Mouse (Mus musculus) hindbrain, embryonic 16.5 days (tissue): ENCODE results near the gene Klf12. TPM values are rescaled to one million over a fixed set of nuclear protein-coding genes. Genes with fewer than 3 reads are reported as not detected.

ENCODE experiments used
- ATAC-seq: fragments of 200-750 bp; cut with Nextera tagmentation; 2 replicates; pipeline ENCODE4 v1.8.0; 2017; ENCODE audit warnings: moderate TSS enrichment, moderate library complexity
- H3K27ac ChIP-seq: fragments of 300-500 bp; sonication (generic); 2 replicates; pipeline ENCODE4 v1.5.1; 2014; ENCODE audit warnings: low read depth, mild to moderate bottlenecking, control low read depth, low read length, moderate library complexity
- H3K27me3 ChIP-seq: fragments of 300-500 bp; sonication (generic); replicated peaks from 2 replicates; pipeline ENCODE4 v1.6.1; 2014; ENCODE audit warnings: low read length; ENCODE audit not compliant: control insufficient read depth, insufficient read depth
- H3K36me3 ChIP-seq: fragments of 300-500 bp; sonication (generic); 2 replicates; pipeline ENCODE4 v1.6.1; 2014; ENCODE audit warnings: mild to moderate bottlenecking, low read length, moderate library complexity, mixed read lengths; ENCODE audit not compliant: control insufficient read depth, insufficient read depth
- H3K4me1 ChIP-seq: fragments of 300-500 bp; sonication (generic); 2 replicates; pipeline ENCODE4 v1.6.1; 2014; ENCODE audit warnings: low read depth, low read length; ENCODE audit not compliant: control insufficient read depth, insufficient read depth
- H3K4me2 ChIP-seq: fragments of 300-500 bp; sonication (generic); 2 replicates; pipeline ENCODE4 v1.6.1; 2014; ENCODE audit warnings: mild to moderate bottlenecking, low read length, control low read depth, moderate library complexity
- H3K4me3 ChIP-seq: fragments of 300-500 bp; sonication (generic); 2 replicates; pipeline ENCODE4 v1.5.1; 2014; ENCODE audit warnings: mild to moderate bottlenecking, low read length, control low read depth, moderate library complexity
- H3K9ac ChIP-seq: fragments of 300-500 bp; sonication (generic); 2 replicates; pipeline ENCODE4 v1.6.1; 2014; ENCODE audit warnings: low read depth, mild to moderate bottlenecking, control low read depth, low read length, moderate library complexity
- H3K9me3 ChIP-seq: fragments of 300-500 bp; sonication (generic); 2 replicates; pipeline ENCODE4 v1.6.1; 2014; ENCODE audit warnings: mild to moderate bottlenecking, low read length, moderate library complexity; ENCODE audit not compliant: control insufficient read depth
- WGBS: fragments of 180-500 bp; shearing (Covaris S2); extraction: QIAGEN DNeasy Blood & Tissue Kit; methylation state at CpG from one replicate; pipeline ENCODE4 v1.1.7; 2014; 5-methylcytosine and 5-hydroxymethylcytosine counted together
- polyA plus RNA-seq: library from polyadenylated mRNA; unstranded; fragments of >200 nt; fragmentation: Nextera tagmentation; extraction: Ambion mirVana; gene quantifications from 2 replicates; pipeline ENCODE4 v1.2.1, GENCODE M21; 2015

The Klf12 gene
- polyA plus RNA-seq, 1 experiment from 2014 or later = 39.9 TPM

- Histone ChIP-seq H3K27me3 (no peaks in the 10 kb centered on the region), H3K27ac (no peak overlapping the region), H3K9me3 (no peaks in the 10 kb centered on the region), H3K36me3 (no peaks in the 10 kb centered on the region), H3K4me3 (no peak overlapping the region), H3K9ac (no peak overlapping the region), H3K4me1 (no peaks in the 10 kb centered on the region), H3K4me2 (no peak overlapping the region)
- 74% methylated on average over 6 of the region's 6 CpGs for WGBS
- no peak for ATAC-seq
These were observed 158.4 kb downstream of the Klf12 start for GRCm38 (mm10) chr14:100126126-100126525.

- no peak overlapping the region for H3K27ac ChIP-seq
- H3K4me1 ChIP-seq = no peaks in the 10 kb centered on the region
- no peak overlapping the region for H3K9ac ChIP-seq
- no peaks in the 10 kb centered on the region for H3K36me3 ChIP-seq
- no peak overlapping the region for H3K4me2 ChIP-seq
- no peak for ATAC-seq
- no peaks in the 10 kb centered on the region for H3K27me3 ChIP-seq
- H3K9me3 ChIP-seq = no peaks in the 10 kb centered on the region
- no peak overlapping the region for H3K4me3 ChIP-seq
- WGBS = 91% methylated on average over 4 of the region's 4 CpGs
These were observed 163.4 kb downstream of the Klf12 start for GRCm38 (mm10) chr14:100121075-100121474.

GRCm38 (mm10) chr14:100119866-100120265, 164.6 kb downstream of the Klf12 start:
- H3K9ac ChIP-seq = no peak overlapping the region
- H3K27ac ChIP-seq = no peak overlapping the region
- no peaks in the 10 kb centered on the region for H3K4me1 ChIP-seq
- H3K4me3 ChIP-seq = no peak overlapping the region
- no peak overlapping the region for H3K4me2 ChIP-seq
- no peaks in the 10 kb centered on the region for H3K27me3 ChIP-seq
- 75% methylated on average over 3 of the region's 3 CpGs for WGBS
- ATAC-seq = no peak
- no peaks in the 10 kb centered on the region for H3K36me3 ChIP-seq
- H3K9me3 ChIP-seq = no peaks in the 10 kb centered on the region

GRCm38 (mm10) chr14:100113419-100113818, 171.1 kb downstream of the Klf12 start:
- Histone ChIP-seq H3K9me3 (no peaks in the 10 kb centered on the region), H3K4me2 (no peak overlapping the region), H3K36me3 (peaks cover 2% of the 10 kb centered on the region; the same call in 1 of the 2 replicates), H3K9ac (no peak overlapping the region), H3K4me1 (peaks cover 5% of the 10 kb centered on the region), H3K4me3 (no peak overlapping the region), H3K27me3 (no peaks in the 10 kb centered on the region), H3K27ac (no peak overlapping the region)
- no peak for ATAC-seq
- WGBS = 37% methylated on average over 6 of the region's 6 CpGs

- Histone ChIP-seq H3K36me3 (peaks cover 4% of the 10 kb centered on the region; the same call in 1 of the 2 replicates), H3K4me3 (no peak overlapping the region), H3K4me2 (no peak overlapping the region), H3K4me1 (peaks cover 5% of the 10 kb centered on the region), H3K27ac (no peak overlapping the region), H3K9ac (no peak overlapping the region), H3K9me3 (no peaks in the 10 kb centered on the region), H3K27me3 (no peaks in the 10 kb centered on the region)
- WGBS = 5% methylated on average over 1 of the region's 1 CpGs
- peak; percentile 50; the same call in 1 of the 2 replicates for ATAC-seq
These were observed 172.7 kb downstream of the Klf12 start for GRCm38 (mm10) chr14:100111735-100112134.

GRCm38 (mm10) chr14:100109563-100109962, 174.9 kb downstream of the Klf12 start:
- ATAC-seq = no peak
- H3K27ac ChIP-seq = no peak overlapping the region
- no peak overlapping the region for H3K9ac ChIP-seq
- H3K27me3 ChIP-seq = no peaks in the 10 kb centered on the region
- H3K4me2 ChIP-seq = no peak overlapping the region
- no peak overlapping the region for H3K4me3 ChIP-seq
- no peaks in the 10 kb centered on the region for H3K9me3 ChIP-seq
- H3K36me3 ChIP-seq = peaks cover 4% of the 10 kb centered on the region; the same call in 1 of the 2 replicates
- peaks cover 8% of the 10 kb centered on the region for H3K4me1 ChIP-seq
- WGBS = 19% methylated on average over 6 of the region's 6 CpGs

GRCm38 (mm10) chr14:100105570-100105969, 178.9 kb downstream of the Klf12 start:
- no peaks in the 10 kb centered on the region for H3K9me3 ChIP-seq
- 79% methylated on average over 10 of the region's 10 CpGs for WGBS
- H3K27me3 ChIP-seq = no peaks in the 10 kb centered on the region
- peaks cover 7% of the 10 kb centered on the region; the same call in 1 of the 2 replicates for H3K4me1 ChIP-seq
- H3K36me3 ChIP-seq = peaks cover 4% of the 10 kb centered on the region; the same call in 1 of the 2 replicates
- no peak for ATAC-seq
- H3K9ac ChIP-seq = no peak overlapping the region
- H3K27ac ChIP-seq = no peak overlapping the region
- no peak overlapping the region for H3K4me3 ChIP-seq
- no peak overlapping the region for H3K4me2 ChIP-seq

- WGBS = 56% methylated on average over 12 of the region's 12 CpGs
These were observed 179.7 kb downstream of the Klf12 start for GRCm38 (mm10) chr14:100104818-100105217.

GRCm38 (mm10) chr14:100103818-100104217, 180.7 kb downstream of the Klf12 start:
- Histone ChIP-seq H3K27me3 (no peaks in the 10 kb centered on the region), H3K4me2 (no peak overlapping the region), H3K9me3 (no peaks in the 10 kb centered on the region), H3K27ac (no peak overlapping the region), H3K4me3 (no peak overlapping the region), H3K36me3 (peaks cover 4% of the 10 kb centered on the region; the same call in 1 of the 2 replicates), H3K4me1 (peaks cover 7% of the 10 kb centered on the region; the same call in 1 of the 2 replicates), H3K9ac (no peak overlapping the region)
- ATAC-seq = no peak
- 40% methylated on average over 6 of the region's 6 CpGs for WGBS

More at GRCm38 (mm10) chr14:100104818-100105217, 179.7 kb downstream of the Klf12 start:
- Histone ChIP-seq H3K27ac (peak overlapping the region; percentile 27; the same call in 1 of the 2 replicates), H3K4me2 (peak overlapping the region; percentile 8), H3K9ac (no peak overlapping the region), H3K36me3 (peaks cover 4% of the 10 kb centered on the region; the same call in 1 of the 2 replicates), H3K9me3 (no peaks in the 10 kb centered on the region), H3K4me3 (no peak overlapping the region), H3K27me3 (no peaks in the 10 kb centered on the region), H3K4me1 (peaks cover 7% of the 10 kb centered on the region; the same call in 1 of the 2 replicates)
- peak; percentile 64 for ATAC-seq
